In the genomic region with DNA sequence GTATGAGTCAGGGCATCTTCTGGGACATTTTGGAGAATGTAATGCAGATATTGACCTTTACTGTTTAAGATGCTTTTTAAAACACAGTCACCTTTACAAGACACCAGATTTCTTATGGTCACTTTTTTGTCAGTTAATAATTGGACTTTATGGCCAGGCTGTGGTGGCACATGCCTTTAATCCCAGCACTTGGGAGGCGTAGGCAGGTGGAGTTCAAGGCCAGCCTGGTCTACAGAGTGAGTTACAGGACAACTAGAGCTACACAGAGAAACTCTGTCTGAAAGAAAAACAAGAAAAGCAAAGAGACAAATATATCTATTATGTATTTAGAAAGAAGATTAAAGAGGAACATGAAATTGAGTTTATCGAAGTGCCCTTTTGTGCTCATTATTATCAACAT, we compare ENCODE assay signal across 27 mouse cellular contexts.
"Had no signal": no experiment of that assay in that cellular context is flagged by ENCODE, and none has a peak within 500 bp of the region (broad histone marks: within the 10 kb centered on the region; RNA-seq: fewer than 3 reads in every experiment).

No protein-coding gene starts in this region.

- H3K9me3 ChIP-seq: limb, embryonic 10.5 days; limb, embryonic 12.5 days; limb, embryonic 13.5 days; limb, embryonic 15.5 days; liver, embryonic 12.5 days; liver, embryonic 13.5 days; liver, embryonic 15.5 days; lung, embryonic 15.5 days; midbrain, embryonic 10.5 days; midbrain, embryonic 12.5 days; midbrain, embryonic 13.5 days; midbrain, embryonic 15.5 days had no signal

- DNase-seq: left cerebral cortex, postnatal 4 days; liver; liver, embryonic 13.5 days; liver, postnatal 0 days; lung, adult 18-20 months; lung, adult 2 months; lung, embryonic 14.5 days; lung, postnatal 10 days; lung, postnatal 14 days; lung, postnatal 36 days; lung, postnatal 4 days; midbrain, embryonic 14.5 days had no signal

- H3K27me3 ChIP-seq: limb, embryonic 15.5 days; lung, embryonic 15.5 days had no signal

- H3K36me3 ChIP-seq: limb, embryonic 10.5 days; limb, embryonic 12.5 days; limb, embryonic 13.5 days; limb, embryonic 15.5 days; liver, embryonic 12.5 days; liver, embryonic 13.5 days; liver, embryonic 15.5 days; lung, embryonic 15.5 days; midbrain, embryonic 10.5 days; midbrain, embryonic 12.5 days; midbrain, embryonic 13.5 days; midbrain, embryonic 15.5 days had no signal

- H3K4me3 ChIP-seq: limb, embryonic 10.5 days; limb, embryonic 12.5 days; limb, embryonic 13.5 days; limb, embryonic 15.5 days; liver, embryonic 12.5 days; liver, embryonic 13.5 days; liver, embryonic 15.5 days; lung, embryonic 15.5 days; megakaryocyte, embryonic 14.5 days; midbrain, embryonic 10.5 days; midbrain, embryonic 12.5 days; midbrain, embryonic 13.5 days; midbrain, embryonic 15.5 days; myocyte had no signal

- H3K27ac ChIP-seq: limb, embryonic 10.5 days; limb, embryonic 12.5 days; limb, embryonic 13.5 days; limb, embryonic 15.5 days; liver, embryonic 12.5 days; liver, embryonic 13.5 days; liver, embryonic 14.5 days; liver, embryonic 15.5 days; macrophage; midbrain, embryonic 10.5 days; midbrain, embryonic 12.5 days; midbrain, embryonic 13.5 days; midbrain, embryonic 15.5 days had no signal
